Mouse (Mus musculus): ENCODE results near the gene Sgce.

DNA sequence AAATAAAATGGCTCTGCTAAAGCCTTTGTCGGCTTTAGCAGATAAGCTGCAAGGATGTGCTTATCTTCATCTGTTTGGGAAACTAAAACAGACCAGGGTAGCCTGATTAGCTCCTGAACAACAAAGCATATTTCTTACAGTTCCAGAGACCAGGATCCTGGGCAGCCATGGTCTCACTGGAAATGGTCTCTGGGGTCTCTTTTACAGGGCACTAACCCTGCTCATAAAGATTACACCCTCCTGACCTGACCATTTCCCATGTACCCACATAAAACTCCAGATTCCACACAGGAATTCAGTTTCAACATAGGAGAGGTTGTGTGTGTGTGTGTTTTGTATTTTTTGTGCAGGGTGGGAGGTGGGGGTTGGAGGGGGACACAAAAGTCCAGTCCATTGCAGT lies 112.2 kb downstream of the Sgce start:
- TF ChIP-seq MAFK (IDR thresholded peaks at IDR 0.05; ENCODE audit: insufficient read depth, low read depth, low read length) (no peak), HCFC1 (IDR thresholded peaks at IDR 0.05; ENCODE audit: borderline replicate concordance, insufficient read depth, low read length) (no peak)
